Mouse (Mus musculus) thymus, postnatal 14 days (tissue): Measurements from ENCODE around the gene Bysl.
A peak's percentile ranks its signal among the peaks of the same experiment; 100 is the strongest.

Experiments used
- DNase-seq: peaks from one replicate; pipeline ENCODE4 v3.0.0; 2021

Bysl gene

GRCm38 (mm10) chr17:47618556-47619311 lies 7.4 kb upstream of the Bysl start:
- DNase-seq, result no peak

- no peak for DNase-seq
These were observed 6.5 kb upstream of the Bysl start for GRCm38 (mm10) chr17:47617605-47618307.

GRCm38 (mm10) chr17:47616652-47617051 lies 5.4 kb upstream of the Bysl start:
- no peak for DNase-seq

- no peak for DNase-seq
These were observed 4.8 kb upstream of the Bysl start for GRCm38 (mm10) chr17:47616119-47616518.

- peak; percentile 72 for DNase-seq
These were observed 2.7 kb upstream of the Bysl start for GRCm38 (mm10) chr17:47614018-47614417.

GRCm38 (mm10) chr17:47611661-47611982 lies 330 bp upstream of the Bysl start:
- no peak for DNase-seq

GRCm38 (mm10) chr17:47609182-47609581 lies 2.1 kb downstream of the Bysl start:
- no peak for DNase-seq

- peak; percentile 80 for DNase-seq
These were observed 5.1 kb downstream of the Bysl start for GRCm38 (mm10) chr17:47606220-47606619.

- DNase-seq, result no peak
These were observed 9.0 kb downstream of the Bysl start for GRCm38 (mm10) chr17:47602289-47602688.

- DNase-seq, result peak; percentile 49
These were observed 9.9 kb downstream of the Bysl start for GRCm38 (mm10) chr17:47601389-47601755.

GRCm38 (mm10) chr17:47600601-47601388 lies 10.5 kb downstream of the Bysl start:
- peak; percentile 57 for DNase-seq

- peak; percentile 71 for DNase-seq
These were observed 11.6 kb downstream of the Bysl start for GRCm38 (mm10) chr17:47599511-47600297.

GRCm38 (mm10) chr17:47598580-47599304 lies 12.6 kb downstream of the Bysl start:
- peak; percentile 34 for DNase-seq

GRCm38 (mm10) chr17:47597838-47598579 lies 13.3 kb downstream of the Bysl start:
- DNase-seq, result peak; percentile 70

- peak; percentile 38 for DNase-seq
These were observed 14.0 kb downstream of the Bysl start for GRCm38 (mm10) chr17:47597261-47597660.

GRCm38 (mm10) chr17:47596839-47597164 lies 14.5 kb downstream of the Bysl start:
- no peak for DNase-seq

- peak; percentile 48 for DNase-seq
These were observed 15.0 kb downstream of the Bysl start for GRCm38 (mm10) chr17:47596162-47596838.

GRCm38 (mm10) chr17:47595248-47596161 lies 15.8 kb downstream of the Bysl start:
- DNase-seq, result peak; percentile 85

- DNase-seq, result no peak
These were observed 16.4 kb downstream of the Bysl start for GRCm38 (mm10) chr17:47594969-47595247.
